Mouse (Mus musculus): ENCODE results near the gene Erg. TPM values are rescaled to one million over a fixed set of nuclear protein-coding genes. Genes with fewer than 3 reads are reported as not detected.

The Erg gene
- polyA plus RNA-seq, 1 experiment: 6.6 TPM

GRCm38 (mm10) chr16:95459325-95459691 is 127.1 kb downstream of the Erg start:
- no peak for DNase-seq
- Histone ChIP-seq H3K27ac (ENCODE audit: insufficient read depth, low read length) (no peak overlapping the region), H3K4me3 (replicated peaks; ENCODE audit: insufficient read depth, low read depth, low read length) (no peak overlapping the region), H3K27me3 (ENCODE audit: control insufficient read depth, insufficient read depth, low read length) (no peaks in the 10 kb centered on the region), H3K4me1 (ENCODE audit: control insufficient read depth, insufficient read depth, low read length) (no peaks in the 10 kb centered on the region)
- TF ChIP-seq POLR2A (IDR thresholded peaks at IDR 0.05; ENCODE audit: borderline replicate concordance, insufficient read depth, low read length) (no peak), CTCF (IDR thresholded peaks at IDR 0.05; ENCODE audit: borderline replicate concordance, insufficient read depth, low read depth, low read length) (no peak)
- WGBS: 81% methylated on average over 5 of the region's 5 CpGs

GRCm38 (mm10) chr16:95458590-95459324 is 127.6 kb downstream of the Erg start:
- DNase-seq: no peak
- Histone ChIP-seq H3K4me3 (replicated peaks; ENCODE audit: insufficient read depth, low read depth, low read length) (peak overlapping the region; percentile 30), H3K4me1 (ENCODE audit: control insufficient read depth, insufficient read depth, low read length) (no peaks in the 10 kb centered on the region), H3K27ac (ENCODE audit: insufficient read depth, low read length) (0 out of 2 replicates have a peak overlapping the region, but pooled peaks have one; percentile 64), H3K27me3 (ENCODE audit: control insufficient read depth, insufficient read depth, low read length) (no peaks in the 10 kb centered on the region)
- 91% methylated on average over 17 of the region's 17 CpGs for WGBS
- TF ChIP-seq POLR2A (IDR thresholded peaks at IDR 0.05; ENCODE audit: borderline replicate concordance, insufficient read depth, low read length) (no peak), CTCF (IDR thresholded peaks at IDR 0.05; ENCODE audit: borderline replicate concordance, insufficient read depth, low read depth, low read length) (no peak)

GRCm38 (mm10) chr16:95457006-95457405 is 129.4 kb downstream of the Erg start:
- Histone ChIP-seq H3K4me3 (replicated peaks; ENCODE audit: insufficient read depth, low read depth, low read length) (no peak overlapping the region), H3K4me1 (ENCODE audit: control insufficient read depth, insufficient read depth, low read length) (no peaks in the 10 kb centered on the region), H3K27me3 (ENCODE audit: control insufficient read depth, insufficient read depth, low read length) (no peaks in the 10 kb centered on the region), H3K27ac (ENCODE audit: insufficient read depth, low read length) (no peak overlapping the region)
- TF ChIP-seq CTCF (IDR thresholded peaks at IDR 0.05; ENCODE audit: borderline replicate concordance, insufficient read depth, low read depth, low read length): no peak
- DNase-seq: no peak
- 88% methylated on average over 3 of the region's 3 CpGs for WGBS

- TF ChIP-seq POLR2A (IDR thresholded peaks at IDR 0.05; ENCODE audit: borderline replicate concordance, insufficient read depth, low read length) (no peak), CTCF (IDR thresholded peaks at IDR 0.05; ENCODE audit: borderline replicate concordance, insufficient read depth, low read depth, low read length) (no peak)
- Histone ChIP-seq H3K4me1 (ENCODE audit: control insufficient read depth, insufficient read depth, low read length) (no peaks in the 10 kb centered on the region), H3K27me3 (ENCODE audit: control insufficient read depth, insufficient read depth, low read length) (no peaks in the 10 kb centered on the region), H3K27ac (ENCODE audit: insufficient read depth, low read length) (no peak overlapping the region), H3K4me3 (replicated peaks; ENCODE audit: insufficient read depth, low read depth, low read length) (no peak overlapping the region)
- DNase-seq: no peak
- 94% methylated on average over 8 of the region's 8 CpGs for WGBS
Measured at GRCm38 (mm10) chr16:95455896-95456295, 130.5 kb downstream of the Erg start.

GRCm38 (mm10) chr16:95455461-95455860 is 130.9 kb downstream of the Erg start:
- no peak overlapping the region for H3K27ac ChIP-seq (ENCODE audit: insufficient read depth, low read length)
- H3K27me3 ChIP-seq (ENCODE audit: control insufficient read depth, insufficient read depth, low read length): no peaks in the 10 kb centered on the region
- 88% methylated on average over 5 of the region's 5 CpGs for WGBS
- H3K4me1 ChIP-seq (ENCODE audit: control insufficient read depth, insufficient read depth, low read length): no peaks in the 10 kb centered on the region
- no peak overlapping the region for H3K4me3 ChIP-seq (replicated peaks; ENCODE audit: insufficient read depth, low read depth, low read length)
- TF ChIP-seq CTCF (IDR thresholded peaks at IDR 0.05; ENCODE audit: borderline replicate concordance, insufficient read depth, low read depth, low read length) (no peak), POLR2A (IDR thresholded peaks at IDR 0.05; ENCODE audit: borderline replicate concordance, insufficient read depth, low read length) (no peak)
- no peak for DNase-seq

- TF ChIP-seq CTCF (IDR thresholded peaks at IDR 0.05; ENCODE audit: borderline replicate concordance, insufficient read depth, low read depth, low read length): no peak
- no peak for TF ChIP-seq POLR2A (IDR thresholded peaks at IDR 0.05; ENCODE audit: borderline replicate concordance, insufficient read depth, low read length)
- Histone ChIP-seq H3K27me3 (ENCODE audit: control insufficient read depth, insufficient read depth, low read length) (no peaks in the 10 kb centered on the region), H3K4me3 (replicated peaks; ENCODE audit: insufficient read depth, low read depth, low read length) (no peak overlapping the region), H3K27ac (ENCODE audit: insufficient read depth, low read length) (no peak overlapping the region), H3K4me1 (ENCODE audit: control insufficient read depth, insufficient read depth, low read length) (no peaks in the 10 kb centered on the region)
- no peak for DNase-seq
- 90% methylated on average over 8 of the region's 8 CpGs for WGBS
Measured at GRCm38 (mm10) chr16:95452411-95452810, 134.0 kb downstream of the Erg start.

- Histone ChIP-seq H3K4me1 (ENCODE audit: control insufficient read depth, insufficient read depth, low read length) (no peaks in the 10 kb centered on the region), H3K4me3 (replicated peaks; ENCODE audit: insufficient read depth, low read depth, low read length) (no peak overlapping the region), H3K27ac (ENCODE audit: insufficient read depth, low read length) (no peak overlapping the region), H3K27me3 (ENCODE audit: control insufficient read depth, insufficient read depth, low read length) (no peaks in the 10 kb centered on the region)
- no peak for DNase-seq
- TF ChIP-seq CTCF (IDR thresholded peaks at IDR 0.05; ENCODE audit: borderline replicate concordance, insufficient read depth, low read depth, low read length) (no peak), POLR2A (IDR thresholded peaks at IDR 0.05; ENCODE audit: borderline replicate concordance, insufficient read depth, low read length) (no peak)
- 83% methylated on average over 5 of the region's 5 CpGs for WGBS
Measured at GRCm38 (mm10) chr16:95449361-95449725, 137.1 kb downstream of the Erg start.

- DNase-seq: no peak
- no peak for TF ChIP-seq CTCF (IDR thresholded peaks at IDR 0.05; ENCODE audit: borderline replicate concordance, insufficient read depth, low read depth, low read length)
- TF ChIP-seq POLR2A (IDR thresholded peaks at IDR 0.05; ENCODE audit: borderline replicate concordance, insufficient read depth, low read length): no peak
- H3K4me1 ChIP-seq (ENCODE audit: control insufficient read depth, insufficient read depth, low read length): no peaks in the 10 kb centered on the region
- 81% methylated on average over 9 of the region's 9 CpGs for WGBS
- H3K4me3 ChIP-seq (replicated peaks; ENCODE audit: insufficient read depth, low read depth, low read length): no peak overlapping the region
- H3K27ac ChIP-seq (ENCODE audit: insufficient read depth, low read length): no peak overlapping the region
- H3K27me3 ChIP-seq (ENCODE audit: control insufficient read depth, insufficient read depth, low read length): no peaks in the 10 kb centered on the region
Measured at GRCm38 (mm10) chr16:95448643-95449360, 137.6 kb downstream of the Erg start.
